Mouse (Mus musculus): ENCODE data around the gene Plekhm1.

Gene Plekhm1

DNA sequence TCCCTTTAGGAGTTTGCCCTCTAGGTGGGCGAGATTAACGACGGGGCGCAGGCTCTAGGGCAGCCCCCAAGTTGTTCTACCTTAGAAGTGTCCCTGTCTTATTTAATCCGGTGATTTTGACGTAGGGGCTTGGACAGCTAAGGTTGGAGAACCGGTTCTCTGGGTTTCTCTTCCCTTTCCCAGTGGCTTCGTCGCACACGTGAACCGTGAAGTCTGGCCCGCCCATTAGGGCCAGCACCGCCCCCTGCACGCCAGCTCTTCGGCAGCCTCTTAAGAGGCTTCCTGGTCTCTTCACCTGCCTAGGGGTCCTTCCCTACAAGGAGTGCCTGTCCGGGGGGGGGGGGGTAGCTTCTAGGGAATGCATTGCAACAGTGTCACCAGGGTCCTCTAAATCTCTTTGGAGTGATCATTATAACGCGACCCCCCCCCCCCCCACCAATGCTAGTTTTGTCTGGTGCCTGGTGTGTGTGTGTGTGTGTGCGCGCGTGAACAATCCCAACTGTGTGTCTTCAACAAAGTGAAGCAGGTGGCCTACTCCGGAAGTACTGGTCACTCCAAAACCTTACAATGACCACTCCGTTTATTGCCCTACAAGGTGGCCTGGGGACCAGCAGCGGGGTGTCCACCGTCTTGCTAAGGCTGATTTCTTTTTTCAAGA, 51.0 kb downstream of the Plekhm1 start:
- no peak for DNase-seq (ENCODE audit: low read depth, low spot score)

DNA sequence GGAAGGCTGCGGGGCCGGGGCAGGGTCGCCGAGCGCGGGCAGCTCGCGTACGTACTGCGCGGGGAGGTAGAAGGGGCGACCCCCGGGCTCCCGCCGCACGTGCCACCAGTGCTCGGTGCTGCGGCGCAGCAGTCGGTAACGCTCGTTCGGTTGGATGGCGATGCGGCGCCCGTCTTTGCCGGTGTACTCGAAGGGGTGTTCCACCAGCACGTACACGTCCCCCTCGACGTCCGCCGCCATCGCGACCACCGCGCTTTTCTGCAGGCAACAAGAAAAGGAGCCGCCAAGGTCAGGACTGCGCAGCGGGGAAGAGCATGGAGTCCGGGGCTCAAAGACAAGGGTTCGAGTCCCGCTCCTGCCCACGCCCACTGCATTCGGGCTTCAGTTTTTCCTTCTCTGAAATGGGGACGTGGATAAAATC, 51.8 kb downstream of the Plekhm1 start:
- no peak for DNase-seq (ENCODE audit: low read depth, low spot score)

DNA sequence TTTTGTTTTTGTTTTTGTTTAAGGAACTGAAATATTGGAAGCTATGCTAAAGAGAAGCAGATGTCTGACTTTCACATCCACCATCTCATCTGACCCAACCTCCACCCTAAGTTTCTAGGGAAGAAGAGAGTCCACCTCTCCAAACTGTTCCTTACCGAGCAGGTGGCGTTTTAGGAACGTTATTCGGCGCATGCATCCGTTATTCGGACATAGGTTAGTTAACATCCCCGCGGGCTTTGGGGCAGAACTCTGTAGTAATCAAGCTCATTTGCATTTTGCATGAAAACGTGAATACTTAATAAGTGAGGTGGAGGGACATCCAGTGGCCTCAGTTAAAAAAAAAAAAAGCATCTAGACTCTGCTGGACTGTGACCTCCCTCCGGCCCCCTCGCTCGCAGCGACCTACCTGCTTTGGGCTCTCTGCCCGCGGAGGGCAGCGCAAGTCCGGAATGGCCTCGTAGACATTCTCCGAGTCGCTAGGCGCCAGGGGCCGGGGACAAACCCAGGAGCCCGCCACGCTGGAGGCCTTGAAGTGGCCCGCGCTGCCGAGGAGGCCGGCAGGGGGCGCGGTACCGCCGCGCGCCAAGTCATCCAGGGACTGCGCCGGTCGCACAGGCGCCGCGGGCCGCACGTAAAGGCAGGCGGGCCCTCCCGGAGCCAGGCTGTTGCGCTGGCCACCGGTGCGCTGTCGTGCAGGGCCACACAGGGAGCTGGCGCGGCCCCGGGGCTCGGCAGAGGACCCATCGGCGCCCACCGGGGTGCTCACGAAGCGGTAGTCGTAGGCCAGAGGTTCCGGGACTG, 52.4 kb downstream of the Plekhm1 start:
- no peak for DNase-seq (ENCODE audit: low read depth, low spot score)

DNA sequence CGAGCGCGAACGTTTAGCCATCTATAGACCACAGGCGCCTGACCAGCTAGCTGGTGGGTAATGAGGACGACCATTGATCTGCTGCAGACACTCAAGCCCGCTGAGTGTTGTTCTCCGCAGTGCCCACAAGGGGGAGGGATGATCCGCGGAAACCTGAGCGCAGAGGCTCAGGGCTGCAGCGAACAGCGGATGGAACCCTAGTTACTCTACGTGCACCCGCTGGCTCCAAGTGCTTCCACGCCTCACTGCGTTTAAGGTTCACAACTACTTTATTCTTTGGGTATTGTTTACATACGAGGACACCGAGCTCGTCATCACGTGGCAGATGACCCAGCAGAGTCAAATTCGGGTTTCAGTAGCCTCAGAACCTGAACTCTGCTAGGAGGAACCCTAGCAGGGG, 53.4 kb downstream of the Plekhm1 start:
- no peak for DNase-seq (ENCODE audit: low read depth, low spot score)

DNA sequence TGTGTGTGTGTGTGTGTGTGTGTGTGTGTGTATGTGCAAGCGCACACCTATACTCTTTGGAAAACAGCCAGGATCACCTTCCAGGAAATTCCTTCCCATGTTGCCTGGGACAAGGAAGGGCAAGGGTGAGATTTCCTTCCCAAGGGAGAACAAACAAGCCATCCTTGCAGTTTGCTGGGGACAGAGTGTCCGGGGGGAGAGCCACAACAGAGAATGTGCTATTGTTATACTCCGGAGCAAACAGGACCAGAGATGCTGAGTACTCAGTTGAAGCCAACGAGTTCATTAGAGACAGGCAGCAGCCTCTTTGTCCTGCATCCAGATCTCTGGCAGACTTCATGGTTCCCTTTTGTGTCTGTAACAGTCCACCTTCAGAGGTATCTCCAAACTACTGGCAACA, 54.2 kb downstream of the Plekhm1 start:
- no peak for DNase-seq (ENCODE audit: low read depth, low spot score)

DNA sequence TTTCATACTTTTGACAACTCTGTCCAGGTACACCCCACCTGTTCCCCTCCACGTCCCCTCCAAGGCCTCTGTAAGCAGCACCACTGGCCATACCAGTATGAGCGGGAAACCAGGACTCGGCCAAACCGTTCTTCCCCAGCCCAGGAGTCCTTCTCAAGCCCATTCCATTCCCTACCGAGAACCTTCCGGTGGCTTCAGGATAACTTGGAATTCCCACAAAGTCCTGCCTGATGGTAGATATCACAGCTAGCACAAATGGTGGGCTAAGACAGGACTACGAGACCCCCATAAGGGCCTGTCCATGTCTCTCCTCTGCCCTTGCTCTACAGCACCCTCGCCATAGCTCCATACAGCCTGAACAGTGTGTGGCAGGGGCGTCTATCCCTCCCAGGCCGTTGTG, 54.8 kb downstream of the Plekhm1 start:
- DNase-seq (ENCODE audit: low read depth, low spot score) = no peak

DNA sequence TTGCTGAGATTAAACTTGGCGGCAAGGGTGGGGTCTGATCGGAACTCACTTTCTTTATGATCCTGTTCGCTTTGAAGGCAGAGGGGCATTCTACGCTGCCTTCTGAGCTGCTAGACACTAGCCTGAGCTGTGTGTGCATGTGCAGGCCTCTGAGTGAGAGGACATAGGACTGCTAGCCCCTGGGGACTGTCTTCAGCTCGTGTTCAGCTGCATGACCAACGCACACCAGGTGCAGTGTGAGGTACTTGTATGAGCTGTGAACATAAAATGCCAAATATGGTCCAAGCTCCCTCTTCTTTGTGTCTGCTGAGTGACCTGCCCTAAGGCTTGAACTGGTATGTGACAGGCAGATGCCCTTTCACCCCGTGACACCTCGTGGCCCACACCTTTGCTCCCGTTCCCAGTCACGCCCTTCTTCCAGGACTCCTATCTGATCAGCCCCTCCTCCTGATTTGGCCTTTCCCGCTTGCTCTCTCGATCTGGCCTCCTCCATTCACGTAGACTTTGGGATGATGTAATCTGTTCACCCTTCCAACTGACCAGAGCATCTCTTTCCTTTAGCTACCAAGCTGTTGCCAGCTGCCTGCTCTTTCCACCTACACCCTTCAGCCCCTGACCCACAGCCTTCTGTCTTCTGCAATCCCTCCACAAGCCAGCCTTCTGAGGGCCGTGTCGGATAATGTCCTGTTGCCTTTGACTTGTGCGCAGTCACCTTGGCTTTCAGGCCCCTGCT, 55.4 kb downstream of the Plekhm1 start:
- DNase-seq (ENCODE audit: low read depth, low spot score) = no peak

DNA sequence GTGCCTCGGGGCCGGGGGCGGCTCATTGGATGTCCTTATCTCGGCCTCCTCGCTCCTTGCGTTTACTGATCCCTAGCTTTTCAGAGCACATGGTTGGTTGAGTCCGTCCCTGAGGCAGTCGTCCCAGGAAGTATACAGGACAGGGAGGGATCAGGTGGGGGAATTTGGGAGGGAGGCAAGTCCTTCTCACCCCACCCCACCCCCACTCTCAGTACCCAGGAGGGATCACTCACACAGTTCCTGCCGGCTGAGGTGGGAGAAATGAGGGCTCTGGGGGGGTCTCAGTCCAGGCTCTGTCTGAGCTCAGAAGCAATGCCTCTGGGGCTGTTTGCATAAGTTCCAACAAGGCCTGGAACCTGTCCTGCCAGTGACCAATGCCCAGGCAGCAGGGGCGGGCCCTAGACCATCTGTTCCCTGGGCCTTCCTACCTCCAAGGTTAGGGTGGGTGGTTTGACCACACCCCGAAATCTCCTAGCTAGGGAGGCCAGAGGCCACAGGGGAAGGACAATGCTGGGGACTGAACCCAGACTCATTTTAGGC, 56.4 kb downstream of the Plekhm1 start:
- DNase-seq (ENCODE audit: low read depth, low spot score) = no peak

DNA sequence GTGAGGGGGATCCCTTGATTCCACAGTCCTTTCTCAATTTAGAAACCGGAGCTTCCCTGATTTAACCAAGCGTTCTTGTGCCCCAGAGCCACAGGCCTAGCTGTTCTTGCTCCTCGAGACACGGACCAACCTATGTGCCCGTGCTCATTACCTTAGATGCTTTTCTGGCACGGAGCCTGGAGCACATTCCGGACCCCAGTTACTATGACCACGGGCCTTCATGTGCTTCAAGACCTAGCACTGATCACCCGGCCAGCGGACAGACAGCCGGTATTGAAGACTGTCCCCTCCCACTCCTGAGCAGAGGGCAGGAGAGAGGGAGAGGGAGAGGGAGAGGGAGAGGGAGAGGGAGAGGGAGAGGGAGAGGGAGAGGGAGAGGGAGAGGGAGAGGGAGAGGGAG, 57.2 kb downstream of the Plekhm1 start:
- no peak for DNase-seq (ENCODE audit: low read depth, low spot score)

DNA sequence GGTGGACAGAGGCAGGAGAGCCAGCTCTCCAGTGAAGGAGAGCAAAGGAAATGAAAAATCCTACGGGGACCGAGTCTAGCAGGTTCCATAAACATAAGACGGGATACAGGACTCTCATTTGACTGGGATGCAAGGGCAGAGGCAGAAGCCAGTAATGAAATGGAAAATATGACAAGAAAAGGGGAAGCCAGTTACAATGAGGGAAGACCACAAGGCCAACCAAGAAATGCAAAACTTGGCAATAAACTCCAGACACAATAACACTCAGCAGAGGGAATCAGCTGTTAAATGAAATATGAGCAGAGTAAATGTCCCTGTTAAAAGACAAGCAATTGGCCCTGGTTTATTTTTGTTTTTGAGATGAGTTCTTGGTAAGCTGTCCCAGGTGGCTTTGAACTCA, 58.5 kb downstream of the Plekhm1 start:
- DNase-seq (ENCODE audit: low read depth, low spot score) = no peak

DNA sequence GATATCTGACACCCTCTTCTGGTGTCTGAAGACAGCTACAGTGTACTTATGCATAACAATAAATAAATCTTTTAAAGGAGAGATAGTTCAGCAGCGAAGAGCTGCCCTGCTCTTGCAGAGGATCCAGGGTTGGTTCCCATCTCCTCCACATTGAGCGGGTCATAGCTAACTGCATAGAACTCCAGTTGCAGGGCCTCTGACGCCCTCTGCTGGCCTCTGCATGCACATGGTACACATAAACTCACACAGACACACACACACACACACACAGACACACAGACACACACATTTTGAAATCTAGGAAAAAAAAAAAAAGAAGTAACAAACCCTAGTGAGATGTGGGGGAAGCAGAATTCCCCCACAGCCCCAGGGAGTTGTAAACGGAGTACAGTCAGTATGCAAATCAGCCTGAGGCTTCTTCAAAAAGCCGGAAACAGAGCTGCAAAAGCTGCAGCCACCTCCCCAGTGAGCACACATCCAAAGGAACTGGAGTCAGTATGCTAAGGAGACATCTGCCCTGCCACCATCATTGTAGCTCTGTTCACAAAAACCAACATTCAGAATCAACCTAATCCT, 60.2 kb downstream of the Plekhm1 start:
- no peak for DNase-seq (ENCODE audit: low read depth, low spot score)

DNA sequence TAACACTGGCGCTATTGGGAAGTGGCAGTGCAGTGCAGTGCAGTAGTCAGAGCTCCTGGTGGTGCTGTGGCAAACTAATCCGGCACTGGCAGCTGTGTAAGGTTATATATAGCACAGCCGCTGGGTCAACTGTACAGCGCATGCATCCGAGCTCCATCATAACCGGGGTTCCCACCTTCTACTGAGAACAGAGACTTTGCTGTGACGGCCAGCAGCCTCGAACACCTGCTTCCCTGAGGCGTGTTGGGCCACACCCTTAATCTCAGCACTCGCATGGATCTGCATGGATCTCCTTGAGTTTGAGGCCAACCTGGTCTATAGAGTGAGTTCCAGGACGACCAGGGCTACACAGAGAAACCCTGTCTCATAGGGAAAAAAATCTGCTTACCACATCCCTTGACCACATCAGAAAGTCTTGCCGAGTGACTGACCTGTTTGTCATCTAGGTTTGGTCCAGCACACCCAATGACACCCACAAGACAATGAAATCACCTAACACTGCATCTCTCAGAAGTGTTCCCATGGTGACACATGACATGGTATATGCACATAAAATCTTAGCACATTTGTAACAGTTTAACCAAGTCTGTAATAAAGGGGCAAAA, 61.7 kb downstream of the Plekhm1 start:
- no peak for DNase-seq (ENCODE audit: low read depth, low spot score)

DNA sequence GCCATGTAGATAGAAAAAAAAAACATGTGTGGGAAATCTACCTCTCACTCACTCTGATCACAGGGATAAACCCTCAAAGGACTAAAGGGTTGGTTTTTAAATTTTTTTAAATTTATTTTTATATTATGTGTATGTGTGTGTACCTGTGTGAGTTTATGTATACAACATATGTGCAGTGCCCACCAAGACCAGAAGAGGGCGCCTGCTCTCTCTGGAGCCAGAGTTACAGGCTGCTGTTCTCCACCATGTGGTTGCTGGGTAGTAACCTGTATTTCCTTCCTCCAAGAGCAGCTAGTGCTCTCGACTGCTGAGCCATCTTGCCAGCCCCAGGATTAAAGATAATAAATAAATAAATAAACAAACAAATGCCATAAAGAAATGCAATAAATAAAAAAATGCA, 62.8 kb downstream of the Plekhm1 start:
- no peak for DNase-seq (ENCODE audit: low read depth, low spot score)

DNA sequence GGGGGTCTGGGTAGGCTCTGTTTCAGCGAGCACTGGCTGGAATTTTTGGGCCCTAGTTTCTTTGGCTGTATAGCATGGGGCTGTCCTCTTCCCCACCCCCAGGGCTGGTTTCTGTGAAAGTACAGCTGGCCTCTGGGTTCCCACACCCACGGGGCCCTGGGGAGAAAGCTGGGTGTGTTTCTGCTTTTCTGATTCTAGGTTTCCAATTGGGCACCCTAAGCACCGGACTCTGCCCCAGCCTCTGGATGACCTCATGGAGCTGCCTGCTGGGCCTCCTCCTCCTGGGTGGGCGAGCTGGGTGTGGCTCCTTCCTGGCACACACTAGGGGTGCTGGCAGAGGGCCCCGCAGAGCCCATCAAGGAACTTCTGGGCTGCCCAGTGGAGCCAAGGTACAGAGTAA, 65.8 kb downstream of the Plekhm1 start:
- DNase-seq (ENCODE audit: low read depth, low spot score) = no peak

DNA sequence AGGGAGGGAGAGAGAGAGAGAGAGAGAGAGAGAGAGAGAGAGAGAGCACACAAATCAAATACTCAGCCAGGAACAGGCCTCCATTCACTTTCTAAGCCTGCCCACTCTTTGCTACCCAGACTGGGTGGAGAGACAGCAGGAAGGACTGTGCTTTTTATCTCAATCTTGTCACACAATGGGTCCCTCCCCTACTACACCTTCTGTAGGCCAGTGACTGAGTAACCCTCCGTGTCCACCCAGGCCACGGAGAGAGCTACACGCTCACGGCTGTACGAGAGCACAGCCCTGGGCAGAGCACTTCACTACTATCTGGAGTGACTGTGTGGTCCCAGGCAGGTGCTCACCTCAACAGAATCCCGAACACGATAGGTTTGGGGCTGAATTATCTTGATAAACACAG, 66.3 kb downstream of the Plekhm1 start:
- no peak for DNase-seq (ENCODE audit: low read depth, low spot score)

DNA sequence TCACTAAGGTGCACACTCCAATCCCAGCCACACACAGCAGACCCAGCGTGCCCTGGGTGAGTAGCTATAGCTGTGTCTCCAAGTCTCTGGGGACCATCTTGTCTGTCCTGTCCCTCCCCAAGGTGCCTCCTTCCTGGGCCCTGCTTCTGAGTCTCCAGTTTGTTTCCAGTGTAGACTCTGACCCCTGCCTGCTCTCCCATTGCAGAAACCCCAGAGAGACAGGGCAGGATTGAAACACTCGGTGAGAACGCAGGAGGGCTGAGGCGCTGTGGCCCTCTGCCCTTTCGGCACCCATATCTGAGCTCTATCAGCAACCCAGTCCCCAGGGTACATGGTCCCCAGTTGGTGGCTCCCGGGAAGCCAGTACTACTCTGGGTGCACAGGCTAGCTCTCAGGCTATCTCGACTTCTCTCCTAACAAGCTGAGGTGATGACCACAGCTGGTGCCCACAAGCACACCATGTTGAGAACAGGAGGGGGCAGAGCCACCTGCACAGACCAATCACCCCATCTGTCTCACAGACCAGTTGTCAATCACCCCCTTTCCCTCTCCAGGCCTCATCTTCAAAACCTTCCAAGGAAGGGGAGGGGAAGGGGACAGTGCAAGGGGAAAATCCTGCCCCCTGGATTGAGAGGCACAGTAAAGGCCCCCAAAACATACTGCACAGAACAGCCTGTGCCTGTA, 66.9 kb downstream of the Plekhm1 start:
- no peak for DNase-seq (ENCODE audit: low read depth, low spot score)

DNA sequence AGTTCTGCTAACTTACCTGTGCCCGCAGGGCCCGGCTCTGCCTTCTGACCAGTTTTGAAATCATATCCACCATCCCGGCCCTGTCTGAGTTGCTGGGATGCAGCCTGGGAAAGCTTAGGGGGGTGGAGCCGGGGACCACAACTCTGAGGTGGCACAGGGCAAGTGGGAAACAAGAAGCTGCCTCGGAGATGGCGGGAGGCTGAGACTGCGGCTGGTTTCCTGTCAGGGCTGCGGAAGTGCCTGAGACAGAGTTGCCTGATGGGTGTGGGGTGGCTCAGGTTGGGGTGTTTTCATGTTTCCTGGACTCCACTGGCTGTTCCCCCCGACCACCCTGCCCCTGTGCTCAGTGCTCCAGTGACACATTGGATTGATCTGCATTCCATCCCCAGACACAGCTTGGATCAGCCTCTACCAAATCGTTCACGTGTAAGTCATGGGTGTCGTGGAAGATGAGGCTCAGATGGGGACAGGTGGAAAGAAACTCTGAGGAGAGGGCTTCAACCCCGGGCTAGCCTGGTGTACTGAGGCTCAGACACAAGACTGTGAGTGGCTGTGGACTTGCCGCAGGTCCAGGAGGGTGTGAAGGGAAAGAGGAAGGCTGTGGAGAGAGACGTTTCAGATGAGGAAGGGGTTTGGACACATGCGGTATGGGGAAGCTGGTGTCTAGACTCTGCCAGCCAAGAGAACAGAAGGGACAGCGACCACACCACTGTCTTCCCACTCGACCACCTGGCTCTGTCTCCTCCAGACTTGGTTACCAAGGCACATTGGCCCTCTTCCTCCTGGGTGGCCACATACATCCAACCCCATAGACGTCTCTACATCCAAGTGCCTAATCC, 67.8 kb downstream of the Plekhm1 start:
- DNase-seq (ENCODE audit: low read depth, low spot score) = no peak

DNA sequence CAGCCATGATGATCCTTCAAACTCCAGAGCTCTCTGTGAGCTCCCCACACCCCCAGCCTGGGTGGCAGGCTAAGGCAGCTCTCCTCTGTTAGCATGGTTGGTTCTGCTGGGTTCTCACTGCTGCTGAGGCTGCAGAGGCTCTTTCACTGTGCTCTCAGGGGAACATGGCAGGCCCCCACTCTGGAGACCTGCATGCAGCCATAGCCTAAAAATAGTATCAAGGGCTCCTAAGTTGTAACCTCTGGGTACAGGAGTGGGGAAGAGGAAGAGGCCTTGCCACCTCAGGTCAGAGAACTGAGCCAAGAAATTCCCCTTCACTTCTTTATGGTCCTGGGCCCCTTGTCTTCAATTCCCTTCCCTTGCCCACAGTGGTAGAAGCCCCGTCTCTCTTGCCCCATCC, 68.6 kb downstream of the Plekhm1 start:
- DNase-seq (ENCODE audit: low read depth, low spot score) = no peak

DNA sequence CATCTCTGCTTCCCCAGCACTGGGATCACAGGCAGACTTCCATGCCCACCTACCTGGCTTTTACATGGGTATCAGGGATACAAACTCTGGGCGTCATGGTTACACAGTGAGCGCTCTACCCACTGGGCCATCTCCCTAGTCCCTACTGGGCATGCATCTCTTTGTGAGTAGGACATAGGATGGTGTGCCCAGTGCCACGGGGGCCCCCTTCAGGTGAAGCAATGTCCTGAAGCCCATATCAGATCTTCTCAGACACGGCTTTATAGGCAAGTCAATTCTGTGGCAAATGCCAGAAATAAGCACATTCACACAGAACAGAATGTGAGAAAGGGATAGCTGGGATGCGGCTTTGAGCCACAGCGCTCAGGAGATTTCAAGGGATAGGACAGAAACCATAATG, 69.4 kb downstream of the Plekhm1 start:
- no peak for DNase-seq (ENCODE audit: low read depth, low spot score)

DNA sequence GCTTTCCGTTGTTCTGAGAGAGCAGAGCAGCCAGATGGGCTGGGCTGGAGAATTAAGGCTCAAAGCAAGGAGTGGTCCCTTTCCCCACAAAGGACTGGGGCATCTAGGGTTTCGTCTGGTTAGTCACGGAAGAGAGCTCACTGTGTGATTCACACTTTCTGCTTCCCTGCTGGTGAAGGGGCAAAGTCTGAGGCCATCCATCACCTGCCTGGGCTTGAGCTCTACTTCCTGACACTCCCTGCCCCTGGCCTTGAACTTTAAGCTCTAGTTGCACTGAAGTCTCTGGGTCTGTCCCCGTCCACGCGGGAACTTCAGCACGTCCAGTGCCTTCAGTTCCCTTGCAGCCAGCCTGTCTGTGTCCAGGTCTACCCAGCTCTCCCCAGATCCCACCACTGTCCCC, 71.8 kb downstream of the Plekhm1 start:
- no peak for DNase-seq (ENCODE audit: low read depth, low spot score)
